Mouse (Mus musculus): ENCODE results near the gene Ppp1r21.

Ppp1r21 gene

DNA sequence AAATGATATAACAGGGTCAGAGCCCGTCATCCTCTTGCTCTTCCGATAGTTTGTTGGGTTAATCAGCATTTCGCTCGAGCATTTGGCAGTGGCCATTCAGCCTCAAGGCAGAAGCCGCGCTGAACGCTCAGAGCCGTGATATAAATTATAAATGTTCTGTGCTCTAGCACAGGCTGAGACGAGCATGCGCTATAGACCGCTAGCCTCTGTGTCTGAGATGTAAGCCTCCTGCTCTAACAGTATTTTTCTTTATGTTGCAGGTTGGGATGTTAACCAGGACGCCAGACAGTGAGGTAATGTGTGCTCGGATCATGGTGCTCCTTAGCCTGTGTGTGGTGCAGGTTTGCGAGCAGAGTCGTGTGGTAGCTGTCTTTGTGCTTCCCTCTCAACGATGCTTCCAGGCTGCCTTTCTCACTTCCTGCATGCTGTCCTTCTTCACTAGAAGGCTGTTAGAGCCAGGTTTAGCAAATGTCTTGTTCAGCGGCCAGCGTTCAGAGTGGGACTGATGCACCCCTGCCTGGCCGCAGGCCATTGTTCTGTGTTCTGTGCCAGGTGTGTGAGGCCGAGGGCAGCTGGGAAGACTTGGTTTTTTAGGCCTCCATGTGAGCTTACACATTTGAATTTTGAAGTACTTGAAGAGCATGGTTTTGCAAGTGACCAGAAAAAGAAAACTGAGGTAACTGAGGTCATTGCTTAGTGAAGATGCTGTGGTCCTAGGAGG, 48.8 kb downstream of the Ppp1r21 start:
- no peak for DNase-seq

DNA sequence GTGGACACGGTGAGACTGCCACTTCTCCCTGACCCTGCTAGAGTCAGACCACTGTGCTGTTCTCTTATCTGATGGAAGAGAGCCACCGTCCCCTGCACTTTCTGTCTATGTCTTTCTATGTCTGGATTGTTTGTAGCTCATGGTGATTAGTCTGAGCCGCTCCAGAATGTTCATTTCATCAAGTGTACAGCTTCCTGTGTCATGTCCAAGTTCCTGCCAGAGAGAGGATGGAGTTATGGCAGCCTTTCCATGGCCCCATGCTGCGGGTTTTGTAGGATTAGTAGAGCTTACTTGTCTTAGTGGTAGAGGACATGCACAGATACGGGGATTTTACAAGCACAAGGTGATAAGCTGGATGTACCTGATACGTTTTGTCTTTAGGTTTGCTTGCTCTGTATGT, 50.6 kb downstream of the Ppp1r21 start:
- no peak for DNase-seq

DNA sequence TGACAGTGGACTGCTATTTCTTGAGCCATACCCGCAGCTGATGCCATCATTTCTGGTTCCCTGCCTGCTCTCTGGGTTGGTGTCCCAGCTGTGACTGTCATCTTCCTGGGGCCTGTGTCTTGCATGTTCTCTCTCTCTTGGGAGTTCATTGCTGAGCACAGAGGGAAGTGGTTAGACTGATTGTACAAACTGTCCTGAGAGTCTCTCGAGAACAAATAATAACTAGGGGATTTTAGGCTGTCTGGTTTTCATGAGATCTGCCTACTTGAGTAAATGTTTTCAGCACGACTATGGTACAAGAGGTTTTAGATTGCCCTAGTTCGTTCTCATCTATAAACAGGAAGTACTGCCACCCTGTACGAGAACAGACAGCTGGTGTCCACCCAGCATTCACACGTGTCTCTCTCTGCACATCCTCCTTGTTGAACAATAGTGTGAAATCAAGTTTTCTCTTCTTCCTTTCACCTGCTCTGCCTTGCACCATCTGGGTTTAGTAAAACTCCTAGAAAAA, 51.6 kb downstream of the Ppp1r21 start:
- no peak for DNase-seq

DNA sequence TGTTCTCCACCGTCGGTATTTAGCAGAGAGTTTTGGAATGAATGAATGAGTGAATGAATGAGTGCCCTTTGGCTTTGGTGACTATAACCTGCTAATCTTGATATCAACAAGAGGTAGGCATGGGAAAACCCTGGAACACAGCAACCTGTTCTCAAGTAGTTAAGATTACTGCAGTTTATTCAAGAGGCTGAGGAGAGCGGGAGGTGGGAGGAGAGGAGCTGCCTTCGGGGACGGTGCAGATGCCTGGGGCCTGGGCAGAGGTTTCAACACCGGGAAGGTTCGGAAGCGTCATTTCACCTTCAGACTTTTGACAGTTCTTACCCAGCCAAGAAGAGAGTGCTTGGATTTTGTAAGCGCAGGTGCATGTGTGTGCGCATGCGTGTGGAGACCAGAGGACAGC, 53.1 kb downstream of the Ppp1r21 start:
- no peak for DNase-seq

DNA sequence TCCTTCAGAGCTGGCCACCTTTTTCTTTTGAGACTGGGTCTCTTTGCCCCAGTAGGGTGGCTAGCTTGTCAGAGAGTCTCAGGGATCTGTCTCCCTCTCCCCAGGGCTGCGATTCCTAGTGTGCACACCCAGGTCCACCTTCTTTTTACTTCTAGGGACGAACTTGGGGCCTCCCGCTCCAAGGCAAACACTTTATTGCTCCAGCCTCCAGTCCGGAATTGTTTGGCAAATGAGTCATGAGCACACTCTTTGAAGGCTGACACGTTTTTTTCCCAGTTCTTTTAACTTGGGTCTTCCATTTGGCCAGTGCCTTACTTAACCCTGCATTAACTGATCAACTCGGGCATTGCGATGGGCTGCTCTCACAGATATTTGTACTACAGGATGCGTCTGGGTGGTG, 53.5 kb downstream of the Ppp1r21 start:
- no peak for DNase-seq

DNA sequence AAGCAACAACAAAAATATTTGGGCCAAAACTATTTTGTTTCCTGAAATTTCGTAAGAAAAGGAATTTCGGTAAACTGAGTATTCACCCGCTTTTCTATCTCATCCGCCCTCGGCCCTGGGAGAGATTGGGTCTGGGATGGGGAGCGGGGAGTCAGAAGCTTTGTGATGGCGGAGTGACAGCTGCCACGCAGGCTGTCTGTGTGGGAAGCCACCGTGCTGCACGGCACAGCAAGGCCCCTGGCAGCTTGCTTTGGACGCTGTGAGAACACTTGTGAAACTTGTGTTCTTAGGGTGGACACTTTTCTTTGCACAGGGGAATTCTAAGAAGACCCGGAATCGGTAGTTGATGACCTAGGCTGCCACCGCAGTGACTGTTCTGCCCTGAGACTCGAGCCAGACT, 57.5 kb downstream of the Ppp1r21 start:
- no peak for DNase-seq

DNA sequence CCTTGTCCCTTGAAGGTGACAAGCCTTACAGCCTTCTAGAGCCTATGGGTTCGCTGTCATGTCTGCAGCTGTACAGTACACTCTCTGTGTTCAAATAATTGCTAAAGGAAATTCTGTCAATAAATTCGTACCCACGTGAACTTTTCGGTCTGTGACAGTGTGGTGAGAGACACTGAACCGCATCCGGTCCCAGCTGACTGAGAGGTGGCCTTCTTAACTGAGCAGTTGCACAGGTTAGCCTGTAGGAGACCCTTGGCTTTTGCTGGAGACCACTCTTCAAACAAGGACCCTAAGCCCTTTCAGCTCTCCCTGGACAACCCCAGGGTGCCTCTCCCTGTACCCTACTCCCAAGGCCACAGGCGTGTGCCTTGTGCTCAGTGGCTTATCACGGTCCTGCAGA, 58.3 kb downstream of the Ppp1r21 start:
- DNase-seq: no peak

DNA sequence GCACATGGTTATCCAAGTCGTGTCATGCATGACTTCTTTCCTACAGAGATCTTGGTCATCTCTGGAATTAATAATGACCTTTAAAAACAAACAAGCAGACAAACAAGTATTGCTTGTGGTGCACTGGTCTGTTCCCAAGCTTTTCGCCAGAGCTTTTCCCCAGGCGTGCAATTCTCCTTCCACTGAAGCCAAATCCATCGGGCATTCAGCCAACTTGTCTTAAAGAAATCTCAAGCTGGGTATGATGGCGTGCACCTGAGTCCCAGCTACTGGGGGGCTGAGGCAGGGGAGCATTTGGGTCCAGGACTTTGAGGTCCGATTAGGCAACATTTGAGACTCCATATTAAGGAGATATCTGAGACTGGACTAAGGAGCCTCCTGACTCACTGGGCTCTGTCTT, 60.3 kb downstream of the Ppp1r21 start:
- DNase-seq: no peak

DNA sequence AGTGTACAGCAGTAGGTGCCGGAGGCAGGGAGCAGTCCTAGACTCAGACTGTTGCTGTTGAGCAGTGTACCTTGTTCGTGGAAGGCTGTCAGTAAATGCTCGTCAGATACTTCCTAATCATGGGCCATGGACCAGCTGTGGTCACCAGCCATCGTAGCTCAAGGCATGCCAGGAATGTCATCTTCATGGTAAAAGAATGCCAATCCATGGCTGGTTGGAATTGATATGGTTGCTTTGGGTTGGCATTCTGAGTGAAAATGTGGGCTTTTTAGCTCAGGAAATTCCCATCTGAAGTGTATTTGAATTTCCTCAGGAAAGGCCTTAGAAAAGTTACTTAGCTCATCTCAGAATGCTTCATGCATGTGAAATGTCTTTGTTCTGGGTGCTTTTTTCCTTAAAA, 65.2 kb downstream of the Ppp1r21 start:
- no peak for DNase-seq

DNA sequence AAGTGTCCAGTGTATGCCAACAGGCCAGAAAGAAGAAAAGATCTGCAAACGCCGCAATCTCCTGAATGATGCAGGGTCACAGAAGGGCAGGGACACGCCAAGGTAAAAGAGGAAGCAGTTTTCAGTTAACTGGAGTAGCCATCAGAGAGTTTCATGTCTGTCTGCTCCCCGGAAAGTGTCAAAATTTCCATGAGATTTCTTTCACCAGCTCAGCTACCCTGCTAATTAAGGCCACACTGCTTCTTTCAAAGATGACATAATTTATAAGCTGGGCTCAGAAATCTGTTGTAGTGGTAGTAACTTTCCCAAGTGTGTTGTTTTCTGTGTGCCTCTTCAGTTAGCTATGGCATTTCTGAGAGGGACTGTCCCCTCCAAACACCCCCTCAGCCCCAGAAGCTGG, 66.2 kb downstream of the Ppp1r21 start:
- no peak for DNase-seq

DNA sequence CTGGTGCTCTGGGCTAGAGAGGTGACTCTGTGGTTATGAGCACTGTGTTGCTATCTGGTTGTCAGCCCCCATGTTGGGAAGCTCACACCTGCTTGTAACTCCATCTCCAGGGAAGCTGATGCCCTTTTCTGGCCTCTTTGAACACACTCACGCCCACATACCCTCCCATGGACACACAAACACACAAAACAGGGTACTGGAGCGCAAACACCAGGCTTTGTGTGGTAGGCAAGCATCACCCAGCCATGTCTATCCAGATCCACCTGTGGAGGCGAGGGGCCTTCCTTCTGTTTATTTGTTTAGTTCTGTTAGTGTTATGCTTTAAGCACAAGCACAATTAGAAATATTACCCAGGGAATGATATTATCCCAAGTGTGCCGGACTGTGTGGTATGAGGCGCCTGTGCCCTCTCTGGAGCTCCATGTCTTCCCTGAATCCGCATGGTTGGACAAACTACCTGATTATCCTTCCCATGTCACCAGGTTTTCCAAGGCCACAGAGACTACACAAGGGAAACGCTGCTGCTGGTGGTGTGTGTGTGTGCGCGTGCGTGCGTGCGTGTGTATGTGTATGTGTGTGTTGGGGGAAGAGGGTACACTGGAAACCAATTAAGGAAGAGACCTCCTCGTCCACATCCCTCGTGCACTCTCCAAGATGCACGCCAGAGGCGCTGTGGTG, 66.8 kb downstream of the Ppp1r21 start:
- peak; percentile 73 for DNase-seq

DNA sequence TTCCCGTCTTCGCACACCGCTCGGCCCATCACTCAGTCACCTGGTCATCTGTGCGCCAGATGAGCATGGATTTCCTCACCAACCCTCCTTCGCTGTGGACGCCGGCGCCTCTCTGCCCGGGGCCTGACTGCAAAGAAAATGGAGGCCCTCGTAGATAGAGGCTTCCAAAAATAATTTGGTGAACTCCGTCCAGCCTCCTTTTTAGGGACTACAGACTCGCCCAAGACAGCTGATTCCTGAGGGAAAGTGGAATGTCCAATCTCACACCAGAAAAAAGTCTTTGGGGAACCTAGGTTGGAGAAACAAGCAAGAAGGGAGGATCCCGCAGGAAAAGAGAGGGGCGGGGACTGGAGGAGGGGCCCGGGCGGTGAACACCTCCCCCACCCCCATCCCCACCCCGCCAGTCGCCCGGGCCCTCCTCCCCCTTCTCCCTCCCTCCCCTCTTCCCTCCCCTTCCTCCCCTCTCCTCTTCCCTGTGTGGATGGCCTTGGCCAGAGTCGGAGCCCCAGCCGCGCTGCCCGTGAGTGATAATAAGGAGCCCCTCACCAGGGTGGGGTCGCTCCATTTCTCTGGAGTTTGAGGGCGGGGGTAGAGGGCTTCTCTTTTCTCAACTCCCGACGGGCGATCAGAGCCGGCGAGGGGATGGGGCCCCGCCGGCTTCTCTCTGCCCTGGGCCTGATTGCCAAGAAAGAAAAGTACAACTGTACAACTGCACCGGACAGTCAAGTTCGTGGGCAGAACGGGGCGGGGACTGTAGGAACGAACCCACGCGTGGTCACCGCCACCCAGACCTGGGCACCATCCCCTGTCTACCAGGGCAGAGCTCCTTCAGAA, 67.5 kb downstream of the Ppp1r21 start, which contains the start of gene Ston1:
Ston1 (plus strand) TSS at position 463 of the 834 bp plus-strand sequence.
- DNase-seq: no peak

DNA sequence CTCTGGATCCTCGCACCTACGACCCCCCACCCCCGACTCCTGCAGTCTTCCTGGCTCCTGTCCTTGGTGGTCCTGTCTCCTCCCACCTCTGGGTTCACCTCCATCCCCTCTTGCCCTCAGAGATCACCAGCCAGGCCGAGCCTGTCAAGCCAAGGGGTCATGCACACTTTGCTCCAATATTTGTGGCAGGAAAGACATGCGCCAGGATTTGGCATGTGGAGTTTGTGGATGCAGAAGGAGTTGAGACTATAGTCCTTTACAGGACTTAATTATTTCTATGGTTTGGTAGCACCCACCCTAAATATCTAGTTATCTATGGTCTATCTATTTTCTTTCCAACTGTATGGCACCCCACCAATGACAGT, 68.1 kb downstream of the Ppp1r21 start:
- DNase-seq: no peak

DNA sequence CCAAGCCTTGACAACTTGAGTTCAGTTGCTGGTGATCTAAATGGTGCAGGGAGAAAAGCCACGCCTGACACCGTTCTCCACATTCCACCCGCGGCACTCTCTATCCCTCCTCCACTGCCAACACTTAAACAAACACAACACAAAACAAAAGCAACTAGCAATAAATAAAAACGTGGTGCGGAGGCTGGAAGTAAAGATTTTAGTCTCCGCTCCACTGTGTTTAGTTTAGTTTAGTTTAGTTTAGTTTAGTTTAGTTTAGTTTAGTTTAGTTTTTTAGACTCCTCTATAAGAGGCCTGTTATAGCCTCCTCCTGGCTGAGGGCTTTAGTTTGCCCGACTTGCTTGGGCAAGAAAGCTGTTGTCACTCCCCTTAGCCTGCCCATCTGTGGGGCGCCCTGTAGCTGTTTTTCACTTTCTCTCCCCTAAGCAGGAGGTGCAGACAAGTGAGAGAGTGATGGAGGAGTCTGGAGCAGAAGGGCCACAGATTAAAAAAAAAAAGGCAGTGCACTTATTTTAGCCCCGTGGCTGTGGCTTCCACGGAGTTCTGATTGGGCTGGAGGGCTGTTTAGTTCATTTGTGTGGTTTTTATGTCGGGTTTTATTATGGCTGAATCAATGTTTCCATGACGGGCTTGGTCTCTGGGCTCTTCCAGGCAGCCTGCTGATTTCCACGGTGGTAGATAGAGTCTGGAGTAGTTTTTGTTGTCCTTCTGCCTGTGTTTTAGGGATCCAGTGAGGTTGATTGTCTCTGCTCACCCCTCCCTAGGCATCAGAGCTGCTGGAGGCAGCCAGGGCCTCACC, 68.9 kb downstream of the Ppp1r21 start:
- no peak for DNase-seq

DNA sequence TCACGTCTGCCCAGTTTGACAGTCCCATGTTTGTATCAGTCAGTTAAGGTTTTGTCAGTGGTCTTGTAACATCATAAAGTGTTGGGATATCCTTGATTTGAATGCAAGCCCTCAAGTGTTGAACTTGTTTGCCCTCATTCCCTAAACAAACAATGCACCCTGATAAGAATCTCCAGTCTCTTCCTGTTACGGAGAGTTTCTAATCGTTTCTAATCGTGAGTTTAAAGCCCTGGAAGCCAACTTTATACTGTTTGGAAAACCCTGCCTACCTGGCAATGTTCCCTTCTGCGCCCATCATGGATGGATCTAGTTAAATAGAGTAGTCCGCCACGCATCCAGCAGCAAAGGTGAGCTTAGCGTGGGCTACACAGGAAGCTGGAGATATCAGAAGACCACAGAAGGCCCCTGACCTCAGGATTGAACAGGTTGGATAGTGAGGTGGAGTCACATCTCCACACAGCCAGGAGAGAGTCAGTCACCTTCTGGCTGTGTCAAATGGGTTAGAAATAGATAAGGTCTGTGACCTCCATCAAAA, 70.6 kb downstream of the Ppp1r21 start:
- no peak for DNase-seq

DNA sequence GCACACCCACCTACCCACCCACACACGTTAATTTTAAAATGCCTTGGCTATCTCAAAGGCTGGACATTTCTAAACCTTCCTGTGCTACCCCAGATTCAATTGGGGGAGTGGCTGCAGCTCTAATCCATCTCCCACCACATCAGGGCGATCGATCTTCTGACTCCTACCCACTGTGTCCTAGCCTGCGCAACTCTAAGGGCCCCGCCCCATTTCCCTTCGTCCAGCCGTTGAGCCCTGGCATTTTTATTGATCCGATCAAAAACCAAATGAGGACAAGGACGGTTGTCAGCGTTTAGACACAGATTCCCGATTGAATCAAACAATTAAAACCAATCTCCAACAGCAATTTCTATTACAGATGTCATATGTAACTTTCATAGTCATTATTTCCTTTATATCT, 74.0 kb downstream of the Ppp1r21 start:
- DNase-seq: no peak

DNA sequence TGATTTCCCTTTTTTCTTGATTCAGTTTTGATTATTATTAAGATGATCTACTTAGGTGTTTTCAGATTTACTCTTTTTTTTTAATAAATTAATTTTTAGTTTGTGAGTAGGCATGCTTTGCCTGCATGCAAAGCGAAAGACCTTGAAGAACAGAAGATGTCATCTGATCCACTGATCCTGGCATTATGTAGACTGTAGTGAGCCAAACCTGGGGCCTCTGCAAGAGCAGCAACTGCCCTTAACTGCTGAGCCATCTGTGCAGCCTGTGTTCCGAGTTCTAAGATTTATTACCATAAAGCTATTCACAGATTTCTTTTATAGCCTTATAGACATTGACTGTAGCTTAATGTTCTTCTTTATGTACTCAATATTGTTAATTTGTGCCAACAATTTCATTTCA, 76.1 kb downstream of the Ppp1r21 start:
- DNase-seq: no peak

DNA sequence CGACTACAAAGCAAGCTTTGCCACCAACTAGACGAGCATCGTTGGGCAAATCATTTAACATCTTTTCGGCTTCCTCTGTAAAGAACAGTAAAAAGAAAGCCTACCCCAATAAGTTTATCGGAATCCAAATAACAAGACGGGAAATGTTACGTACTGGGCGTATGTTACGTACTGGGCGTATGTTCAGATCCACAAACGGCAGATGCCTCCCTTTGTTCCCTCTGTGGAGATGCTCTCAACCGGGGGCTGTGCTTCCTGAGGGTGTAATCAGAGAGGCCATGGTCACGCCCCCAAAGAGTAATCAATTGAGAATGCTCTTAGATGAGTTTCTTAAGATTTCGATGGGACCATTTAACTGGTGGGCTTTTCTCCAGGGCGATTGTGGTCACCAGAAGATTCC, 79.4 kb downstream of the Ppp1r21 start:
- DNase-seq: no peak

DNA sequence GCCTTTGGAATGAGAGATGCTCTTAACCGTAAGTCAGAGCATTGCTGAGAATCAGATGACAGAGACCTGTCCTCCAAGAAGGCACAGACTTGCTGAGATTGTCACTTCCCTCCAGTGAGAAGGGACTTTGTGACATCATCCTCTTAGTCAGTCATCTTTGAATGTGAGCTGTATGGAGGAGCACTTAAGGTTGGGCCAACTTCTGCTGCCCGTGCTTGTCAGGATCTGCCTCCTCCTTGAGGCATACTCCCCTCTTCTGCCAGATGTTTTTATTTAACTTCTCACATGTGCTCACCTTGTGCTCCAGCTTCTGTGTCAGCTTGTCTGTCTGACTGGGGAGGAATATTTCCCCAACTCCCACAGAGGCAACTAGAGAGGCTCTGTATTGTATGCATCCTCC, 81.1 kb downstream of the Ppp1r21 start:
- DNase-seq: no peak

DNA sequence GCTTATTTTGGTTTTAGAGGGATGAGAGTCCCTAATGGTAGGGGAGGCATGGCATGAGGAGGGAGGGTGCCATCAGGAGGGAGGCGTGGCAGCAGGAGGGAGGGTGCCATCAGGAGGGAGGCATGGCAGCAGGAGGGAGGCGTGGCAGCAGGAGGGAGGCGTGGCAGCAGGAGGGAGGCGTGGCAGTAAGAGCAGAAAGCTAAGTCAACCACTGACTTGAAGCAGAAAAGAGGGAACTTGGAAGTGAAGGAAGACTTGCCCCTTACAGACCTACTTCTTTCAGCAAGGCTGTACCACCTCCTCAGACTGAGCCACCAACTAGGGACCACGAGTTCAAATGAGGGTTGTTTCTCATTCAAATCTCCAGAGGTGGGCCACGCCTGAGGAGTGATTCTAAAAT, 83.3 kb downstream of the Ppp1r21 start:
- DNase-seq: no peak

DNA sequence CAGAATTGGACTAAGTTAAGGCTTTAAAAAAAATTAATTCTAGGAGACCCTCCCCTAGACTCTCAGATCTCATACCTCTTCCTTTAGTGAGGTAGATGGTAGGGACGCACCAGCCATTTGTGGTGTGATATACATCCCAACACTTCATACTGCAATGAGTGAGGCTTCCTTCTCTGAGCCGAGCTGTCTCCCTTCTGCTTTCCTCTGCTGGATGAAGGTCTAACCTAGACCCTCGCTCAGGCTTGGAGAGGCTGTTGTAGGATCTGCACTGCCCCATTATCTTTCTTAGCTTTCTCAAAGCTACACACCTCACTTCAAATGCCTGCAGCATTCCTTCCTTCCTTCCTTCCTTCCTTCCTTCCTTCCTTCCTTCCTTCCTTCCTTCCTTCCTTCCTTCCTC, 83.8 kb downstream of the Ppp1r21 start:
- DNase-seq: no peak

DNA sequence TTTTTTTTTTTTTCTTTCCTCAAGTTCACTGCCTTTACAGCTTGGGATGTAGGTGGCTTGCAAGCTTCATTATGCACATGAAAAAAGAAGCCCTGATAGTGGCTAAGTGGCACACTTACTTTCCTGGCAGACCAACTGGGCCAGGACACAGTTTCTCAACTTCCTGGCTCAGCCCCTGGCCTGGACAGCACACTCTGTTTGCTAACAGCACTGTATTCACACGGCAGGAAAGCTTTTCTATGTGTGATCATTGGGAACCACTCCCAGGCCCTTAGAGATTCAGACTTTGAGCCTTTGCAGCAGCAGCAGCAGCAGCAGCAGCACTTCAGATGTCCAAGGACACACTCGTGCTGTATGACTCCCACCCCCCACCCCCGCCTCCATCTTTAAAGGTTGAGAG, 84.3 kb downstream of the Ppp1r21 start:
- DNase-seq: no peak

DNA sequence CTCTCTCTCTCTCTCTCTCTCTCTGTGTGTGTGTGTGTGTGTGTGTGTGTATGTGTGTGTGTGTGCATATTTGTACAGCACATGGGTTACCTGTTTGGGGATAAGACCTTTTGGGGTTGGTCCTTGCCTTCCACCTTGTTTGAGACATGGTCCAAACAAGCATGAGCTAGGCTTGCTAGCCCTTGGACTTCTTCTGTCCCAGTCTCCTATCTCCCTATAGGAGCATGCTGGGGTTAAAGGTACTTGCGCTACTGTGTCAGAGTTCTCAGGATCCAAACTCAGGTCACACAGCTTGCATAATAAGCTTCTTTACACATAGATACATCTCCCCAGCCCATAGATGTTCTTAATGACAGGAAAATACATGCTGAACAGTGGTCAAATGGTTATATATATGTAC, 84.8 kb downstream of the Ppp1r21 start:
- no peak for DNase-seq
